Mouse (Mus musculus) adrenal gland, adult 18-20 months (tissue): ENCODE measurements around the gene Zc2hc1b. TPM values are rescaled to one million over a fixed set of nuclear protein-coding genes. Genes with fewer than 3 reads are reported as not detected.
"Not testable (repeated sequence)": the region's sequence is repeated elsewhere in the genome, so short reads cannot be mapped to it uniquely, and the experiment has no call there.

Experiments used
- DNase-seq, 2 experiments: peaks; one replicate each; pipeline ENCODE4 v3.0.0; 2021 to 2022; ENCODE audit warnings: low spot score in 2 of 2
- long read RNA-seq, 2 experiments: library from polyadenylated mRNA; stranded (forward); transcript quantifications; one replicate each; pipeline ENCODE4 v2.0.0; 2021
- total RNA-seq, 2 experiments: library from RNA; stranded (reverse); gene quantifications; 1 replicate in 1 of 2; 2 replicates in 1 of 2; pipeline ENCODE4 v1.2.3; 2021

Zc2hc1b gene
- total RNA-seq, result not detected
- long read RNA-seq, experiment 1, result 0 reads
- long read RNA-seq, experiment 2, result 0 reads

GRCm38 (mm10) chr10:13177973-13178624, at the start of gene Zc2hc1b:
Gene Zc2hc1b, minus strand, starts transcription at chr10:13178023.
- no peak for DNase-seq

GRCm38 (mm10) chr10:13225377-13226063, 47.7 kb upstream of the Zc2hc1b start:
- DNase-seq, result no peak

- DNase-seq, result no peak
These were observed 44.3 kb upstream of the Zc2hc1b start for GRCm38 (mm10) chr10:13222135-13222534.

GRCm38 (mm10) chr10:13220061-13220460, 42.2 kb upstream of the Zc2hc1b start:
- no peak for DNase-seq

GRCm38 (mm10) chr10:13213956-13214355, 36.1 kb upstream of the Zc2hc1b start:
- no peak for DNase-seq

- DNase-seq, result no peak
These were observed 35.0 kb upstream of the Zc2hc1b start for GRCm38 (mm10) chr10:13212829-13213228.

GRCm38 (mm10) chr10:13212326-13212725, 34.5 kb upstream of the Zc2hc1b start:
- DNase-seq, result no peak

GRCm38 (mm10) chr10:13209930-13210637, 32.3 kb upstream of the Zc2hc1b start:
- no peak for DNase-seq

- DNase-seq, result no peak
These were observed 31.7 kb upstream of the Zc2hc1b start for GRCm38 (mm10) chr10:13209506-13209905.

- no peak for DNase-seq
These were observed 31.2 kb upstream of the Zc2hc1b start for GRCm38 (mm10) chr10:13209061-13209460.

- DNase-seq, result no peak
These were observed 24.0 kb upstream of the Zc2hc1b start for GRCm38 (mm10) chr10:13201741-13202293.

GRCm38 (mm10) chr10:13200862-13201261, 23.0 kb upstream of the Zc2hc1b start:
- DNase-seq, result no peak

- DNase-seq, result no peak
These were observed 21.4 kb upstream of the Zc2hc1b start for GRCm38 (mm10) chr10:13199234-13199633.

GRCm38 (mm10) chr10:13196872-13197507, 19.2 kb upstream of the Zc2hc1b start:
- DNase-seq, result no peak

- DNase-seq, result not testable (repeated sequence)
These were observed 15.7 kb upstream of the Zc2hc1b start for GRCm38 (mm10) chr10:13193496-13193895.

- DNase-seq, result peak; percentile 93
These were observed 15.0 kb upstream of the Zc2hc1b start, which contains the start of gene Ltv1 for GRCm38 (mm10) chr10:13192731-13193351. Gene Ltv1, minus strand, starts transcription at chr10:13193168.

- DNase-seq, result no peak
These were observed 12.1 kb upstream of the Zc2hc1b start for GRCm38 (mm10) chr10:13189881-13190280.

GRCm38 (mm10) chr10:13186754-13187153, 8.9 kb upstream of the Zc2hc1b start:
- no peak for DNase-seq

GRCm38 (mm10) chr10:13184170-13184766, 6.4 kb upstream of the Zc2hc1b start:
- no peak for DNase-seq

- DNase-seq, result no peak
These were observed 2.4 kb upstream of the Zc2hc1b start for GRCm38 (mm10) chr10:13180211-13180610.
